Mouse (Mus musculus): ENCODE measurements at regions not wholly inside any gene's neighbourhood (a gene's known extent, or its start where the extent isn't known, plus 50 kb on each side); places are given as distances from the start of the nearest gene placed in this dataset.

GRCm38 (mm10) chr8:90486556-90486955, 138.4 kb upstream of the Tox3 start:
- Histone ChIP-seq H3K4me3 (ENCODE audit: control insufficient read depth in 1 of 2, insufficient read depth in 1 of 2, low read depth in 1 of 2, low read length in 2 of 2) (no peak overlapping the region), H3K4me2 (ENCODE audit: low read length) (no peak overlapping the region), H3K27ac (replicated peaks in 1 of 2; ENCODE audit: control insufficient read depth in 1 of 2, insufficient read depth in 1 of 2, low read depth in 2 of 2, low read length in 2 of 2) (no peak overlapping the region), H3K27me3 (ENCODE audit: control insufficient read depth, insufficient read depth, low read length) (no peaks in the 10 kb centered on the region), H3K9me3 (ENCODE audit: control insufficient read depth, low read length) (no peaks in the 10 kb centered on the region), H3K9ac (ENCODE audit: low read length) (no peak overlapping the region), H3K36me3 (ENCODE audit: control insufficient read depth, insufficient read depth, low read length) (no peaks in the 10 kb centered on the region), H3K4me1 (ENCODE audit: control insufficient read depth in 2 of 2, insufficient read depth in 2 of 2, low read length in 2 of 2) (peaks cover 4% of the 10 kb centered on the region in 2 experiments; a peak in 2 of 4 replicates)
- WGBS: 86% methylated on average over 3 of the region's 3 CpGs
- no peak for ATAC-seq (ENCODE audit: insufficient number of reproducible peaks, insufficient read depth, low FRiP score, low read depth)

- Histone ChIP-seq H3K4me3 (ENCODE audit: control insufficient read depth in 1 of 2, insufficient read depth in 1 of 2, low read depth in 1 of 2, low read length in 2 of 2) (no peak overlapping the region), H3K27ac (replicated peaks in 1 of 2; ENCODE audit: control insufficient read depth in 1 of 2, insufficient read depth in 1 of 2, low read depth in 2 of 2, low read length in 2 of 2) (no peak overlapping the region), H3K9ac (ENCODE audit: low read length) (no peak overlapping the region), H3K4me1 (ENCODE audit: control insufficient read depth in 2 of 2, insufficient read depth in 2 of 2, low read length in 2 of 2) (no peaks in the 10 kb centered on the region), H3K9me3 (ENCODE audit: control insufficient read depth, low read length) (no peaks in the 10 kb centered on the region), H3K36me3 (ENCODE audit: control insufficient read depth, insufficient read depth, low read length) (no peaks in the 10 kb centered on the region), H3K27me3 (ENCODE audit: control insufficient read depth, insufficient read depth, low read length) (no peaks in the 10 kb centered on the region), H3K4me2 (ENCODE audit: low read length) (no peak overlapping the region)
- WGBS: 76% methylated on average over 4 of the region's 4 CpGs
- ATAC-seq (ENCODE audit: insufficient number of reproducible peaks, insufficient read depth, low FRiP score, low read depth): no peak
Measured at GRCm38 (mm10) chr8:90478149-90478548, 130.0 kb upstream of the Tox3 start.

GRCm38 (mm10) chr8:90474066-90474465, 125.9 kb upstream of the Tox3 start:
- WGBS: 67% methylated on average over 7 of the region's 7 CpGs
- Histone ChIP-seq H3K4me2 (ENCODE audit: low read length) (no peak overlapping the region), H3K9me3 (ENCODE audit: control insufficient read depth, low read length) (no peaks in the 10 kb centered on the region), H3K36me3 (ENCODE audit: control insufficient read depth, insufficient read depth, low read length) (no peaks in the 10 kb centered on the region), H3K9ac (ENCODE audit: low read length) (no peak overlapping the region), H3K27ac (replicated peaks in 1 of 2; ENCODE audit: control insufficient read depth in 1 of 2, insufficient read depth in 1 of 2, low read depth in 2 of 2, low read length in 2 of 2) (no peak overlapping the region), H3K27me3 (ENCODE audit: control insufficient read depth, insufficient read depth, low read length) (no peaks in the 10 kb centered on the region), H3K4me3 (ENCODE audit: control insufficient read depth in 1 of 2, insufficient read depth in 1 of 2, low read depth in 1 of 2, low read length in 2 of 2) (no peak overlapping the region), H3K4me1 (ENCODE audit: control insufficient read depth in 2 of 2, insufficient read depth in 2 of 2, low read length in 2 of 2) (no peaks in the 10 kb centered on the region)
- ATAC-seq (ENCODE audit: insufficient number of reproducible peaks, insufficient read depth, low FRiP score, low read depth): no peak

GRCm38 (mm10) chr8:90470826-90471225, 122.7 kb upstream of the Tox3 start:
- no peak overlapping the region for H3K4me2 ChIP-seq (ENCODE audit: low read length)
- H3K4me3 ChIP-seq (ENCODE audit: control insufficient read depth in 1 of 2, insufficient read depth in 1 of 2, low read depth in 1 of 2, low read length in 2 of 2): no peak overlapping the region
- WGBS: 50% methylated on average over 11 of the region's 11 CpGs

GRCm38 (mm10) chr8:90463708-90464107, 115.6 kb upstream of the Tox3 start:
- Histone ChIP-seq H3K9me3 (ENCODE audit: control insufficient read depth, low read length) (no peaks in the 10 kb centered on the region), H3K4me1 (ENCODE audit: control insufficient read depth in 2 of 2, insufficient read depth in 2 of 2, low read length in 2 of 2) (no peaks in the 10 kb centered on the region), H3K27me3 (ENCODE audit: control insufficient read depth, insufficient read depth, low read length) (no peaks in the 10 kb centered on the region), H3K4me2 (ENCODE audit: low read length) (no peak overlapping the region), H3K4me3 (ENCODE audit: control insufficient read depth in 1 of 2, insufficient read depth in 1 of 2, low read depth in 1 of 2, low read length in 2 of 2) (no peak overlapping the region), H3K36me3 (ENCODE audit: control insufficient read depth, insufficient read depth, low read length) (no peaks in the 10 kb centered on the region), H3K27ac (replicated peaks in 1 of 2; ENCODE audit: control insufficient read depth in 1 of 2, insufficient read depth in 1 of 2, low read depth in 2 of 2, low read length in 2 of 2) (no peak overlapping the region), H3K9ac (ENCODE audit: low read length) (no peak overlapping the region)
- WGBS: 50% methylated on average over 1 of the region's 1 CpGs
- no peak for ATAC-seq (ENCODE audit: insufficient number of reproducible peaks, insufficient read depth, low FRiP score, low read depth)

More at GRCm38 (mm10) chr8:90470826-90471225, 122.7 kb upstream of the Tox3 start:
- Histone ChIP-seq H3K9me3 (ENCODE audit: control insufficient read depth, low read length) (no peaks in the 10 kb centered on the region), H3K36me3 (ENCODE audit: control insufficient read depth, insufficient read depth, low read length) (no peaks in the 10 kb centered on the region), H3K4me1 (ENCODE audit: control insufficient read depth in 2 of 2, insufficient read depth in 2 of 2, low read length in 2 of 2) (no peaks in the 10 kb centered on the region), H3K27me3 (ENCODE audit: control insufficient read depth, insufficient read depth, low read length) (no peaks in the 10 kb centered on the region), H3K9ac (ENCODE audit: low read length) (no peak overlapping the region), H3K27ac (replicated peaks in 1 of 2; ENCODE audit: control insufficient read depth in 1 of 2, insufficient read depth in 1 of 2, low read depth in 2 of 2, low read length in 2 of 2) (no peak overlapping the region)
- ATAC-seq (ENCODE audit: insufficient number of reproducible peaks, insufficient read depth, low FRiP score, low read depth): no peak

- 82% methylated on average over 2 of the region's 2 CpGs for WGBS
- no peak for ATAC-seq (ENCODE audit: insufficient number of reproducible peaks, insufficient read depth, low FRiP score, low read depth)
- no peaks in the 10 kb centered on the region for H3K4me1 ChIP-seq (ENCODE audit: control insufficient read depth in 2 of 2, insufficient read depth in 2 of 2, low read length in 2 of 2)
Measured at GRCm38 (mm10) chr8:90455321-90455720, 107.2 kb upstream of the Tox3 start.

GRCm38 (mm10) chr8:90454130-90454529, 106.0 kb upstream of the Tox3 start:
- Histone ChIP-seq H3K9me3 (ENCODE audit: control insufficient read depth, low read length) (no peaks in the 10 kb centered on the region), H3K9ac (ENCODE audit: low read length) (no peak overlapping the region), H3K4me3 (ENCODE audit: control insufficient read depth in 1 of 2, insufficient read depth in 1 of 2, low read depth in 1 of 2, low read length in 2 of 2) (no peak overlapping the region), H3K36me3 (ENCODE audit: control insufficient read depth, insufficient read depth, low read length) (no peaks in the 10 kb centered on the region), H3K27ac (replicated peaks in 1 of 2; ENCODE audit: control insufficient read depth in 1 of 2, insufficient read depth in 1 of 2, low read depth in 2 of 2, low read length in 2 of 2) (no peak overlapping the region), H3K27me3 (ENCODE audit: control insufficient read depth, insufficient read depth, low read length) (no peaks in the 10 kb centered on the region), H3K4me1 (ENCODE audit: control insufficient read depth in 2 of 2, insufficient read depth in 2 of 2, low read length in 2 of 2) (no peaks in the 10 kb centered on the region), H3K4me2 (ENCODE audit: low read length) (no peak overlapping the region)
- ATAC-seq (ENCODE audit: insufficient number of reproducible peaks, insufficient read depth, low FRiP score, low read depth): no peak
- 79% methylated on average over 5 of the region's 5 CpGs for WGBS

More at GRCm38 (mm10) chr8:90455321-90455720, 107.2 kb upstream of the Tox3 start:
- no peaks in the 10 kb centered on the region for H3K36me3 ChIP-seq (ENCODE audit: control insufficient read depth, insufficient read depth, low read length)
- no peaks in the 10 kb centered on the region for H3K9me3 ChIP-seq (ENCODE audit: control insufficient read depth, low read length)
- no peaks in the 10 kb centered on the region for H3K27me3 ChIP-seq (ENCODE audit: control insufficient read depth, insufficient read depth, low read length)
- no peak overlapping the region for H3K27ac ChIP-seq (replicated peaks in 1 of 2; ENCODE audit: control insufficient read depth in 1 of 2, insufficient read depth in 1 of 2, low read depth in 2 of 2, low read length in 2 of 2)
- H3K4me2 ChIP-seq (ENCODE audit: low read length): no peak overlapping the region
- no peak overlapping the region for H3K4me3 ChIP-seq (ENCODE audit: control insufficient read depth in 1 of 2, insufficient read depth in 1 of 2, low read depth in 1 of 2, low read length in 2 of 2)
- H3K9ac ChIP-seq (ENCODE audit: low read length): no peak overlapping the region

- H3K9me3 ChIP-seq (ENCODE audit: control insufficient read depth, low read length): no peaks in the 10 kb centered on the region
- H3K9ac ChIP-seq (ENCODE audit: low read length): no peak overlapping the region
- ATAC-seq (ENCODE audit: insufficient number of reproducible peaks, insufficient read depth, low FRiP score, low read depth): no peak
- 71% methylated on average over 9 of the region's 9 CpGs for WGBS
- peak overlapping the region in 1 of 2 experiments; percentile 10; a peak in 1 of 4 replicates for H3K27ac ChIP-seq (replicated peaks in 1 of 2; ENCODE audit: control insufficient read depth in 1 of 2, insufficient read depth in 1 of 2, low read depth in 2 of 2, low read length in 2 of 2)
- H3K4me2 ChIP-seq (ENCODE audit: low read length): no peak overlapping the region
- no peak overlapping the region for H3K4me3 ChIP-seq (ENCODE audit: control insufficient read depth in 1 of 2, insufficient read depth in 1 of 2, low read depth in 1 of 2, low read length in 2 of 2)
- H3K4me1 ChIP-seq (ENCODE audit: control insufficient read depth in 2 of 2, insufficient read depth in 2 of 2, low read length in 2 of 2): peaks cover 0 to 5% of the 10 kb centered on the region in 2 experiments; a peak in 1 of 4 replicates
- no peaks in the 10 kb centered on the region for H3K27me3 ChIP-seq (ENCODE audit: control insufficient read depth, insufficient read depth, low read length)
- H3K36me3 ChIP-seq (ENCODE audit: control insufficient read depth, insufficient read depth, low read length): no peaks in the 10 kb centered on the region
Measured at GRCm38 (mm10) chr8:90441058-90441851, 93.1 kb upstream of the Tox3 start.
